Mouse (Mus musculus): ENCODE results near the gene Snx18. TPM values are rescaled to one million over a fixed set of nuclear protein-coding genes. Genes with fewer than 3 reads are reported as not detected.

Gene Snx18
- total RNA-seq, 1 experiment = 47.5 TPM

- H3K4me1 ChIP-seq (ENCODE audit: control insufficient read depth in 2 of 2, insufficient read depth in 2 of 2, low read length in 2 of 2, poor library complexity in 1 of 2) = peaks cover 6 to 19% of the 10 kb centered on the region in 2 experiments
- H3K27ac ChIP-seq (ENCODE audit: insufficient read depth, low read depth, low read length, poor library complexity, severe bottlenecking) = no peak overlapping the region
- in situ Hi-C loops (cut with MboI; ENCODE audit: low sequenced_read_pairs in 2 of 2, unreplicated experiment in 2 of 2) = no loop called here
- H3K4me3 ChIP-seq (ENCODE audit: insufficient read depth in 1 of 2, low read depth in 1 of 2, low read length in 2 of 2, poor library complexity in 1 of 2, severe bottlenecking in 1 of 2) = peak overlapping the region; percentile 16 to 41; a peak in 3 of 4 replicates
- no peak for TF ChIP-seq CHD2 (IDR thresholded peaks at IDR 0.05; ENCODE audit: low read depth, low read length)
- TF ChIP-seq MAFK (IDR thresholded peaks at IDR 0.05; ENCODE audit: insufficient read depth, low read depth, low read length) = no peak
- TF ChIP-seq HCFC1 (IDR thresholded peaks at IDR 0.05; ENCODE audit: borderline replicate concordance, insufficient read depth, low read length) = no peak
- TF ChIP-seq ZNF384 (IDR thresholded peaks at IDR 0.05; ENCODE audit: low read depth, low read length) = no peak
- no peak for TF ChIP-seq ZC3H11A (IDR thresholded peaks at IDR 0.05; ENCODE audit: borderline replicate concordance, low read depth, low read length)
- DNase-seq (ENCODE audit: low read depth, low spot score) = no peak
- H3K9ac ChIP-seq (ENCODE audit: insufficient read depth, low read depth, low read length, poor library complexity, severe bottlenecking) = peak overlapping the region; percentile 29; the same call in 1 of the 2 replicates
- no peaks in the 10 kb centered on the region for H3K9me3 ChIP-seq (ENCODE audit: control insufficient read depth, insufficient read depth, low read depth, low read length)
- peaks cover 25% of the 10 kb centered on the region; the same call in 1 of the 2 replicates for H3K36me3 ChIP-seq (ENCODE audit: control insufficient read depth, insufficient read depth, low read length, poor library complexity, severe bottlenecking)
These were observed 6.0 kb downstream of the Snx18 start for GRCm38 (mm10) chr13:113612141-113612950.

DNA sequence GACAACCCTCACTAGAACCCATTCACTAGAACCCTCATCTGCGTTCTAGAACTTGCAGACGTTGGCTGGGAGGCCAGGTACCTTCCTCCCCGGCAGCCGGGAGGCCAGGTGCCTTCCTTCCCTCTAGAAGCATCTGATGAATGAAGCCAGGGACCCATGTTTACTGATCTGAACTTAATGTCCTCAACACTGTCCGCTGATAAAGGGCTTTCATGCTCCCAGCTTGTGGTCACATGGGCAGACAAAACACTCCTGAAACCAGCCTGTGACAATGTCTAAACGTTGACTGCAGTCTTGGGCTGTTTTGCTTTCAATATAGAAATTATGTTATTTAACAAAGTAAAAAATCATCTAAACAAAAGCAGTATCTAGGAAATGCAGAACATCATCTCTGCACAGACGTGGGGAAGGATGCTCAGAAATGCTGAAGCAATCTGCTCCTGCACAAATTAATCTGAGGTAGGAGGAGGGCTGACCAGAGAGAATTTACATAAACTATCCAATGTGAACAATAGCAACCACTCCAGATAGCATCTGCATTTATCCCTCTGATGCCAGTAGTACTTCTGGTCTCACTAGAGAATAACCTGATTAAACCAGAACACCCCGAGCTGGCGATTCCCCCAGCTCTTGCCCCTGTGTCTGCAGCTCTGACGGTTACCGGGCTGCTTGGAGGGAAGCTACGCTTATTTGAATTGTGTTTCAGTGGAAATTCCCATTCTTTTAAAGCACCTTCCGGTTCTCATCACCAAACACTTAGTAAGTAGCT lies 7.4 kb downstream of the Snx18 start:
- in situ Hi-C loops (cut with MboI; ENCODE audit: low sequenced_read_pairs in 2 of 2, unreplicated experiment in 2 of 2) = no loop called here
- H3K9me3 ChIP-seq (ENCODE audit: control insufficient read depth, insufficient read depth, low read depth, low read length) = no peaks in the 10 kb centered on the region
- H3K27ac ChIP-seq (ENCODE audit: insufficient read depth, low read depth, low read length, poor library complexity, severe bottlenecking) = no peak overlapping the region
- H3K36me3 ChIP-seq (ENCODE audit: control insufficient read depth, insufficient read depth, low read length, poor library complexity, severe bottlenecking) = peaks cover 23% of the 10 kb centered on the region; the same call in 1 of the 2 replicates
- H3K4me1 ChIP-seq (ENCODE audit: control insufficient read depth in 2 of 2, insufficient read depth in 2 of 2, low read length in 2 of 2, poor library complexity in 1 of 2) = peaks cover 8 to 21% of the 10 kb centered on the region in 2 experiments
- H3K9ac ChIP-seq (ENCODE audit: insufficient read depth, low read depth, low read length, poor library complexity, severe bottlenecking) = no peak overlapping the region
- DNase-seq (ENCODE audit: low read depth, low spot score) = no peak
- TF ChIP-seq MAFK (IDR thresholded peaks at IDR 0.05; ENCODE audit: insufficient read depth, low read depth, low read length) (no peak), ZC3H11A (IDR thresholded peaks at IDR 0.05; ENCODE audit: borderline replicate concordance, low read depth, low read length) (no peak), ZNF384 (IDR thresholded peaks at IDR 0.05; ENCODE audit: low read depth, low read length) (no peak), CHD2 (IDR thresholded peaks at IDR 0.05; ENCODE audit: low read depth, low read length) (no peak), HCFC1 (IDR thresholded peaks at IDR 0.05; ENCODE audit: borderline replicate concordance, insufficient read depth, low read length) (no peak)
- H3K4me3 ChIP-seq (ENCODE audit: insufficient read depth in 1 of 2, low read depth in 1 of 2, low read length in 2 of 2, poor library complexity in 1 of 2, severe bottlenecking in 1 of 2) = no peak overlapping the region

- Histone ChIP-seq H3K4me1 (ENCODE audit: control insufficient read depth in 2 of 2, insufficient read depth in 2 of 2, low read length in 2 of 2, poor library complexity in 1 of 2) (peaks cover 6 to 18% of the 10 kb centered on the region in 2 experiments; a peak in 3 of 4 replicates), H3K4me3 (ENCODE audit: insufficient read depth in 1 of 2, low read depth in 1 of 2, low read length in 2 of 2, poor library complexity in 1 of 2, severe bottlenecking in 1 of 2) (no peak overlapping the region)
- in situ Hi-C loops (cut with MboI; ENCODE audit: low sequenced_read_pairs in 2 of 2, unreplicated experiment in 2 of 2) = no loop called here
These were observed 8.9 kb downstream of the Snx18 start for GRCm38 (mm10) chr13:113609429-113609828.

DNA sequence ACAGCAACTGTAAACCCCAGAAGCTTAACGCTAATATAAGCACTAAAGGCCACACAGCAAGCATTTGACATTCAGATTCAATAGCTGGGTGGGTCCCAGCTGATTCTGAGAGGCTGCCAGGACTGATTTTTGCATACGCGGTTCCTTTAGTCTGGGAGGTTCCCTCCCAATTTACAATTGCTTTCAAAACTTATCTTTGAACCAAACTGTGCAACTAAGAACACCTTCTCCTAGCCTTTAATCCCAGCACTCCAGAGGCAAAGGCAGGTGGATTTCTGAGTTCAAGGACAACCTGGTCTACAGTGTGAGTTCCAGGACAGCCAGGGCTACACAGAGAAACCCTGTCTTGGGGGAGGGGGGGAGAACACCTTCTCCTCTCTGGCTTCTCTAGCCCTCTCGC lies 10.5 kb downstream of the Snx18 start:
- Histone ChIP-seq H3K36me3 (ENCODE audit: control insufficient read depth, insufficient read depth, low read length, poor library complexity, severe bottlenecking) (peaks cover 18% of the 10 kb centered on the region; the same call in 1 of the 2 replicates), H3K27ac (ENCODE audit: insufficient read depth, low read depth, low read length, poor library complexity, severe bottlenecking) (peak overlapping the region; percentile 73; the same call in 1 of the 2 replicates), H3K4me1 (ENCODE audit: control insufficient read depth in 2 of 2, insufficient read depth in 2 of 2, low read length in 2 of 2, poor library complexity in 1 of 2) (peaks cover 13 to 22% of the 10 kb centered on the region in 2 experiments), H3K9ac (ENCODE audit: insufficient read depth, low read depth, low read length, poor library complexity, severe bottlenecking) (no peak overlapping the region), H3K9me3 (ENCODE audit: control insufficient read depth, insufficient read depth, low read depth, low read length) (no peaks in the 10 kb centered on the region), H3K4me3 (ENCODE audit: insufficient read depth in 1 of 2, low read depth in 1 of 2, low read length in 2 of 2, poor library complexity in 1 of 2, severe bottlenecking in 1 of 2) (no peak overlapping the region)
- in situ Hi-C loops (cut with MboI; ENCODE audit: low sequenced_read_pairs in 2 of 2, unreplicated experiment in 2 of 2) = no loop called here
- DNase-seq (ENCODE audit: low read depth, low spot score) = no peak
- no peak for TF ChIP-seq CHD2 (IDR thresholded peaks at IDR 0.05; ENCODE audit: low read depth, low read length)
- no peak for TF ChIP-seq HCFC1 (IDR thresholded peaks at IDR 0.05; ENCODE audit: borderline replicate concordance, insufficient read depth, low read length)
- TF ChIP-seq MAFK (IDR thresholded peaks at IDR 0.05; ENCODE audit: insufficient read depth, low read depth, low read length) = no peak
- TF ChIP-seq ZNF384 (IDR thresholded peaks at IDR 0.05; ENCODE audit: low read depth, low read length) = no peak
- TF ChIP-seq ZC3H11A (IDR thresholded peaks at IDR 0.05; ENCODE audit: borderline replicate concordance, low read depth, low read length) = no peak

More at GRCm38 (mm10) chr13:113609429-113609828, 8.9 kb downstream of the Snx18 start:
- Histone ChIP-seq H3K9me3 (ENCODE audit: control insufficient read depth, insufficient read depth, low read depth, low read length) (no peaks in the 10 kb centered on the region), H3K27ac (ENCODE audit: insufficient read depth, low read depth, low read length, poor library complexity, severe bottlenecking) (no peak overlapping the region), H3K9ac (ENCODE audit: insufficient read depth, low read depth, low read length, poor library complexity, severe bottlenecking) (no peak overlapping the region), H3K36me3 (ENCODE audit: control insufficient read depth, insufficient read depth, low read length, poor library complexity, severe bottlenecking) (peaks cover 20% of the 10 kb centered on the region; the same call in 1 of the 2 replicates)
- no peak for DNase-seq (ENCODE audit: low read depth, low spot score)
- no peak for TF ChIP-seq ZC3H11A (IDR thresholded peaks at IDR 0.05; ENCODE audit: borderline replicate concordance, low read depth, low read length)
- TF ChIP-seq HCFC1 (IDR thresholded peaks at IDR 0.05; ENCODE audit: borderline replicate concordance, insufficient read depth, low read length) = no peak
- no peak for TF ChIP-seq ZNF384 (IDR thresholded peaks at IDR 0.05; ENCODE audit: low read depth, low read length)
- no peak for TF ChIP-seq CHD2 (IDR thresholded peaks at IDR 0.05; ENCODE audit: low read depth, low read length)
- no peak for TF ChIP-seq MAFK (IDR thresholded peaks at IDR 0.05; ENCODE audit: insufficient read depth, low read depth, low read length)

Data from ES-E14 (cell line).